Mouse (Mus musculus): Measurements from ENCODE around the gene Btbd11.

DNA sequence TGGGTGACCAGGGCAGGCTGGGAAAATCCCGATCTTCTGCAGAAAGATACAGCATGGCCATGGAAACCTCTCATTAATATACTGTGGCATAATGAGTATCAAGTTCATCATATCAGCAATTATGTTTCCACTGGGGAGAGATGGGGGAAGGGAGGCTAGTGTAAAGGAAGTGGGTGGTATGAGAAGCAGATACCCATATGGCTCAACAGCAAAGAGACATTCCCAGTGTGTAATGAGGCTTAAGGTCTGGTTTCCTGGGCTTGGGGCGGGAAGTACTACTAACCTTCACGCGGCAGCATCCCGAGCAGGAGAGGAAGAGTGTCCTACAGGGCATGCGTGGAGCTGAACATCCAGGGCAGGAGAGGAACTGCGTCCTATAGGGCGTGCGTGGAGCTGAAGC lies 39.4 kb upstream of the Btbd11 start:
- TF ChIP-seq CTCF (conservative IDR thresholded peaks at IDR 0.05; ENCODE audit: low read length) (no peak), POU5F1 (IDR thresholded peaks at IDR 0.05; ENCODE audit: borderline replicate concordance, low read length) (no peak)

Data from E14TG2a.4 (cell line).